Mouse (Mus musculus): ENCODE data around the gene H60c.
"Not testable (repeated sequence)": the region's sequence is repeated elsewhere in the genome, so short reads cannot be mapped to it uniquely, and the experiment has no call there.

GRCm38 (mm10) chr10:3238436-3238835 is 29.1 kb downstream of the H60c start:
- not testable (repeated sequence) for TF ChIP-seq CTCF (IDR thresholded peaks at IDR 0.05; ENCODE audit: control insufficient read depth, insufficient read depth, insufficient read length); USF1 (IDR thresholded peaks at IDR 0.05; ENCODE audit: low read depth); MAX (IDR thresholded peaks at IDR 0.05); CEBPB (IDR thresholded peaks at IDR 0.05; ENCODE audit: low read depth); FOSL1 (IDR thresholded peaks at IDR 0.05; ENCODE audit: insufficient read depth, low read length, poor library complexity, severe bottlenecking); MYOG (IDR thresholded peaks at IDR 0.05; ENCODE audit: control insufficient read depth, extremely low read depth, insufficient read length)

All from C2C12 (cell line).